Comparison of ENCODE assay signal across 14 mouse cellular contexts in genomic region chr9:79889132-79889531, GRCm38 (mm10).
DNase-seq lines count a peak whose midpoint lies in the region; ATAC-seq and TF ChIP-seq lines count a peak whose summit lies in the region.
"Had no signal": no experiment of that assay in that cellular context is flagged by ENCODE, and none has a peak within 500 bp of the region (broad histone marks: within the 10 kb centered on the region; RNA-seq: fewer than 3 reads in every experiment).

No protein-coding gene starts in this region.

- no peak overlapping the region for H3K4me2 ChIP-seq in neural tube, embryonic 14.5 days (ENCODE audit: low read depth, low read length)
- H3K4me2 ChIP-seq: embryonic facial prominence, embryonic 15.5 days; forebrain, embryonic 13.5 days; heart, embryonic 15.5 days had no signal

- intact Hi-C loops in gastrocnemius, adult 2 months (cut with DNase I): no loop called here
- intact Hi-C loops in left cerebral cortex, adult 2 months (cut with DNase I): no loop called here

- H3K9ac ChIP-seq in neural tube, embryonic 14.5 days (replicated peaks; ENCODE audit: low read depth, low read length): no peak overlapping the region
- H3K9ac ChIP-seq: embryonic facial prominence, embryonic 15.5 days; forebrain, embryonic 13.5 days; heart, embryonic 15.5 days had no signal

- TF ChIP-seq POLR2A in small intestine, adult 2 months (IDR thresholded peaks at IDR 0.05; ENCODE audit: low read depth, low read length): no peak

- H3K27ac ChIP-seq in gastrocnemius, adult 2 months: peak overlapping the region; percentile 16; the same call in 1 of the 2 replicates
- H3K27ac ChIP-seq in left cerebral cortex, adult 2 months: no peak overlapping the region
- no peak overlapping the region for H3K27ac ChIP-seq in neural tube, embryonic 14.5 days (ENCODE audit: low read depth, low read length)
- no peak overlapping the region for H3K27ac ChIP-seq in small intestine, adult 2 months (ENCODE audit: insufficient read depth, low read depth, low read length)
- H3K27ac ChIP-seq: embryonic facial prominence, embryonic 15.5 days; forebrain, embryonic 13.5 days; heart, embryonic 15.5 days had no signal

- DNase-seq in gastrocnemius, adult 2 months: no peak
- no peak for DNase-seq in gastrocnemius, postnatal 4 days (ENCODE audit: low spot score in 2 of 2)
- no peak for DNase-seq in left cerebral cortex, adult 2 months (ENCODE audit: extremely low spot score in 1 of 2, low spot score in 2 of 2)
- no peak for DNase-seq in left cerebral cortex, adult 11 months (ENCODE audit: low spot score)
- DNase-seq in neural tube, embryonic 10.5 days (ENCODE audit: extremely low spot score, low spot score): no peak
- no peak for DNase-seq in adrenal gland, adult 18-20 months (ENCODE audit: low spot score in 2 of 2)
- DNase-seq: adrenal gland, adult 8-10 months; cerebellum, postnatal 14 days; gastrocnemius, postnatal 10 days had no signal

- H3K9me3 ChIP-seq in neural tube, embryonic 14.5 days (ENCODE audit: control insufficient read depth, low read length): no peaks in the 10 kb centered on the region
- H3K9me3 ChIP-seq: embryonic facial prominence, embryonic 15.5 days; forebrain, embryonic 13.5 days; heart, embryonic 15.5 days had no signal

- WGBS in neural tube, embryonic 14.5 days: 86% methylated on average over 6 of the region's 6 CpGs
- WGBS in small intestine, adult 2 months: 78% methylated on average over 6 of the region's 6 CpGs

- peaks cover 5% of the 10 kb centered on the region; the same call in 1 of the 2 replicates for H3K4me1 ChIP-seq in neural tube, embryonic 14.5 days (ENCODE audit: control insufficient read depth, insufficient read depth, low read length)
- no peaks in the 10 kb centered on the region for H3K4me1 ChIP-seq in small intestine, adult 2 months (ENCODE audit: control insufficient read depth, insufficient read depth, insufficient read length, low read length)
- H3K4me1 ChIP-seq: embryonic facial prominence, embryonic 15.5 days had no signal

- H3K36me3 ChIP-seq in neural tube, embryonic 14.5 days (ENCODE audit: control insufficient read depth, insufficient read depth, low read length): no peaks in the 10 kb centered on the region
- no peaks in the 10 kb centered on the region for H3K36me3 ChIP-seq in small intestine, adult 2 months (ENCODE audit: control insufficient read depth, insufficient read depth, low read length)
- H3K36me3 ChIP-seq: embryonic facial prominence, embryonic 15.5 days; heart, embryonic 15.5 days had no signal

- peak; percentile 31; the same call in 1 of the 2 replicates for TF ChIP-seq CTCF in gastrocnemius, adult 2 months (IDR thresholded peaks at IDR 0.05)
- TF ChIP-seq CTCF in left cerebral cortex, adult 2 months (IDR thresholded peaks at IDR 0.05): peak; percentile 8
- peak; percentile 30; the same call in 1 of the 2 replicates for TF ChIP-seq CTCF in small intestine, adult 2 months (IDR thresholded peaks at IDR 0.05; ENCODE audit: extremely low read depth, insufficient read length, insufficient replicate concordance, low read depth, low read length)

- no peak overlapping the region for H3K4me3 ChIP-seq in gastrocnemius, adult 2 months
- no peak overlapping the region for H3K4me3 ChIP-seq in left cerebral cortex, adult 2 months
- H3K4me3 ChIP-seq in neural tube, embryonic 14.5 days (ENCODE audit: low read depth, low read length): no peak overlapping the region
- no peak overlapping the region for H3K4me3 ChIP-seq in small intestine, adult 2 months (ENCODE audit: low read depth, low read length)
- H3K4me3 ChIP-seq: embryonic facial prominence, embryonic 15.5 days; forebrain, embryonic 13.5 days; heart, embryonic 15.5 days had no signal

- H3K27me3 ChIP-seq in neural tube, embryonic 14.5 days (ENCODE audit: control insufficient read depth, insufficient read depth, low read length): no peaks in the 10 kb centered on the region
- no peaks in the 10 kb centered on the region for H3K27me3 ChIP-seq in small intestine, adult 2 months (ENCODE audit: control insufficient read depth, insufficient read depth, low read length)
- H3K27me3 ChIP-seq: embryonic facial prominence, embryonic 15.5 days; forebrain, embryonic 13.5 days; heart, embryonic 15.5 days had no signal

- peak; percentile 35; the same call in 1 of the 2 replicates for ATAC-seq in neural tube, embryonic 14.5 days (ENCODE audit: low read depth)
- ATAC-seq: forebrain, embryonic 13.5 days had no signal
